ENCODE assay signal across 12 mouse cellular contexts in genomic region chr7:44343459-44344015, GRCm38 (mm10). TPM values are rescaled to one million over a fixed set of nuclear protein-coding genes. Genes with fewer than 3 reads are reported as not detected.
DNase-seq lines count a peak whose midpoint lies in the region; ATAC-seq and TF ChIP-seq lines count a peak whose summit lies in the region.
"Had no signal": no experiment of that assay in that cellular context is flagged by ENCODE, and none has a peak within 500 bp of the region (broad histone marks: within the 10 kb centered on the region; RNA-seq: fewer than 3 reads in every experiment).

No protein-coding gene starts in this region.

- peak; percentile 28; the same call in 1 of the 2 replicates for ATAC-seq in heart, embryonic 11.5 days (replicated peaks; ENCODE audit: insufficient number of reproducible peaks, low FRiP score, low TSS enrichment)
- peak; percentile 38; the same call in 1 of the 2 replicates for ATAC-seq in stomach, embryonic 14.5 days (ENCODE audit: insufficient number of reproducible peaks, insufficient read depth, low FRiP score, low read depth)
- no peak for ATAC-seq in stomach, postnatal 0 days (ENCODE audit: low FRiP score, low TSS enrichment)
- ATAC-seq in stomach, embryonic 16.5 days (ENCODE audit: insufficient read depth, low FRiP score): peak; percentile 26; the same call in 1 of the 2 replicates

- no peak for DNase-seq in heart, postnatal 25 days (ENCODE audit: low spot score)
- DNase-seq in kidney, postnatal 4 days: peak; percentile 28 to 59
- no peak for DNase-seq in kidney, adult 8-10 months
- DNase-seq in stomach, postnatal 0 days (ENCODE audit: low spot score): no peak
- no peak for DNase-seq in gastrocnemius, adult 18-20 months (ENCODE audit: low spot score)

- H3K27ac ChIP-seq in heart, embryonic 11.5 days (ENCODE audit: low read depth, low read length): no peak overlapping the region
- H3K27ac ChIP-seq in stomach, embryonic 14.5 days (ENCODE audit: low read length): no peak overlapping the region
- H3K27ac ChIP-seq in stomach, postnatal 0 days (replicated peaks): no peak overlapping the region
- H3K27ac ChIP-seq in stomach, embryonic 16.5 days (ENCODE audit: low read length): no peak overlapping the region
- H3K27ac ChIP-seq: hindbrain, embryonic 12.5 days; limb, embryonic 15.5 days had no signal

- H3K9me3 ChIP-seq in heart, embryonic 11.5 days (replicated peaks; ENCODE audit: control insufficient read depth, low read length): no peaks in the 10 kb centered on the region
- H3K9me3 ChIP-seq in stomach, embryonic 14.5 days (ENCODE audit: control insufficient read depth, low read depth, low read length): no peaks in the 10 kb centered on the region
- H3K9me3 ChIP-seq in stomach, postnatal 0 days (ENCODE audit: control insufficient read depth, low read length): no peaks in the 10 kb centered on the region
- no peaks in the 10 kb centered on the region for H3K9me3 ChIP-seq in stomach, embryonic 16.5 days (replicated peaks; ENCODE audit: control insufficient read depth, low read length)
- H3K9me3 ChIP-seq: hindbrain, embryonic 12.5 days; limb, embryonic 15.5 days; megakaryocyte, embryonic 14.5 days had no signal

- WGBS in heart, embryonic 11.5 days (ENCODE audit: insufficient replicate concordance): 10% methylated on average over 11 of the region's 11 CpGs
- WGBS in stomach, embryonic 14.5 days: 18% methylated on average over 11 of the region's 11 CpGs
- WGBS in stomach, postnatal 0 days: 32% methylated on average over 11 of the region's 11 CpGs
- 23% methylated on average over 11 of the region's 11 CpGs for WGBS in stomach, embryonic 16.5 days

- peak overlapping the region; percentile 10; the same call in 1 of the 2 replicates for H3K9ac ChIP-seq in heart, embryonic 11.5 days (ENCODE audit: low read depth, low read length)
- H3K9ac ChIP-seq in stomach, embryonic 14.5 days (replicated peaks; ENCODE audit: low read depth, low read length): no peak overlapping the region
- H3K9ac ChIP-seq in stomach, postnatal 0 days (ENCODE audit: low read length): no peak overlapping the region
- H3K9ac ChIP-seq in stomach, embryonic 16.5 days (ENCODE audit: low read length): no peak overlapping the region
- H3K9ac ChIP-seq: limb, embryonic 15.5 days had no signal

- intact Hi-C loops in heart, postnatal 25 days (cut with DNase I): no loop called here

- peaks cover 56% of the 10 kb centered on the region for H3K27me3 ChIP-seq in heart, embryonic 11.5 days (ENCODE audit: control insufficient read depth, insufficient read depth, low read length)
- 0 out of 2 replicates have a peak, but pooled peaks cover 2% of the 10 kb centered on the region for H3K27me3 ChIP-seq in stomach, embryonic 14.5 days (ENCODE audit: control insufficient read depth, insufficient read depth, low read length)
- no peaks in the 10 kb centered on the region for H3K27me3 ChIP-seq in stomach, postnatal 0 days (ENCODE audit: control insufficient read depth, insufficient read depth, low read length)
- peaks cover 2% of the 10 kb centered on the region; the same call in 1 of the 2 replicates for H3K27me3 ChIP-seq in stomach, embryonic 16.5 days (ENCODE audit: control insufficient read depth, insufficient read depth, low read length)

- no peak overlapping the region; the same call in 1 of the 2 replicates for H3K4me2 ChIP-seq in heart, embryonic 11.5 days
- H3K4me2 ChIP-seq in stomach, embryonic 14.5 days (replicated peaks; ENCODE audit: low read depth, low read length): no peak overlapping the region
- H3K4me2 ChIP-seq in stomach, postnatal 0 days (replicated peaks; ENCODE audit: low read depth): no peak overlapping the region
- H3K4me2 ChIP-seq in stomach, embryonic 16.5 days (ENCODE audit: low read depth, low read length): no peak overlapping the region
- H3K4me2 ChIP-seq: hindbrain, embryonic 12.5 days; limb, embryonic 15.5 days had no signal

- TF ChIP-seq CTCF in stomach, postnatal 0 days (IDR thresholded peaks at IDR 0.05; ENCODE audit: low read depth): no peak

- H3K4me1 ChIP-seq in heart, embryonic 11.5 days (ENCODE audit: control insufficient read depth, insufficient read depth, low read length): peaks cover 5% of the 10 kb centered on the region; the same call in 1 of the 2 replicates
- H3K4me1 ChIP-seq in stomach, embryonic 14.5 days (ENCODE audit: control insufficient read depth, insufficient read depth, low read length): no peaks in the 10 kb centered on the region
- no peaks in the 10 kb centered on the region for H3K4me1 ChIP-seq in stomach, postnatal 0 days (replicated peaks; ENCODE audit: control insufficient read depth, insufficient read depth)
- H3K4me1 ChIP-seq in stomach, embryonic 16.5 days (ENCODE audit: control insufficient read depth, insufficient read depth, low read length): no peaks in the 10 kb centered on the region
- H3K4me1 ChIP-seq: hindbrain, embryonic 12.5 days had no signal

- H3K4me3 ChIP-seq in heart, embryonic 11.5 days (ENCODE audit: low read depth, low read length): no peak overlapping the region
- H3K4me3 ChIP-seq in stomach, embryonic 14.5 days (ENCODE audit: low read depth, low read length): no peak overlapping the region
- H3K4me3 ChIP-seq in stomach, postnatal 0 days (ENCODE audit: low read depth, low read length): no peak overlapping the region
- no peak overlapping the region for H3K4me3 ChIP-seq in stomach, embryonic 16.5 days (replicated peaks; ENCODE audit: low read length)
- H3K4me3 ChIP-seq: hindbrain, embryonic 12.5 days; limb, embryonic 15.5 days had no signal

- TF ChIP-seq EP300 in stomach, postnatal 0 days (optimal IDR thresholded peaks at IDR 0.05): no peak

- H3K36me3 ChIP-seq in heart, embryonic 11.5 days (ENCODE audit: control insufficient read depth, insufficient read depth, low read length): no peaks in the 10 kb centered on the region
- no peaks in the 10 kb centered on the region for H3K36me3 ChIP-seq in stomach, embryonic 14.5 days (ENCODE audit: control insufficient read depth, insufficient read depth, low read length)
- H3K36me3 ChIP-seq in stomach, postnatal 0 days (ENCODE audit: control insufficient read depth, insufficient read depth, low read length): no peaks in the 10 kb centered on the region
- H3K36me3 ChIP-seq in stomach, embryonic 16.5 days (ENCODE audit: control insufficient read depth, insufficient read depth, low read length): no peaks in the 10 kb centered on the region

RNA-seq across cellular contexts. Expression of gene Shank1, which starts 33.5 kb away (rescaled TPM):
- polyA plus RNA-seq in heart, embryonic 11.5 days (2014; fragmentation: Nextera tagmentation; extraction: Ambion mirVana): 1.1 and 1.3 TPM in 2 replicates
- total RNA-seq in heart, postnatal 25 days (2021): 1 to 10 TPM; 1.6 to 2.0 TPM
- polyA plus RNA-seq in stomach, embryonic 14.5 days (2014; fragmentation: Nextera tagmentation; extraction: Ambion mirVana): 4.2 and 4.5 TPM in 2 replicates
- polyA plus RNA-seq in stomach, postnatal 0 days (2015; fragmentation: Nextera tagmentation; extraction: Ambion mirVana): 0.53 and 0.61 TPM in 2 replicates
- polyA plus RNA-seq in stomach, embryonic 16.5 days (2015; fragmentation: Nextera tagmentation; extraction: Ambion mirVana): 1.7 TPM in 2 replicates
- under 1 TPM; 0.25 to 0.36 TPM for total RNA-seq in gastrocnemius, adult 18-20 months (2021)

RNA-seq across cellular contexts. Expression of gene Clec11a, which starts 36.8 kb away (rescaled TPM):
- polyA plus RNA-seq in heart, embryonic 11.5 days (2014; fragmentation: Nextera tagmentation; extraction: Ambion mirVana): 0.65 and 0.84 TPM in 2 replicates
- 1 to 10 TPM in 1 of 2 experiments, under 1 TPM in 1; 0.87 to 1.0 TPM for total RNA-seq in heart, postnatal 25 days (2021)
- polyA plus RNA-seq in stomach, embryonic 14.5 days (2014; fragmentation: Nextera tagmentation; extraction: Ambion mirVana): 4.2 and 4.9 TPM in 2 replicates
- polyA plus RNA-seq in stomach, postnatal 0 days (2015; fragmentation: Nextera tagmentation; extraction: Ambion mirVana): 11.1 and 11.4 TPM in 2 replicates
- polyA plus RNA-seq in stomach, embryonic 16.5 days (2015; fragmentation: Nextera tagmentation; extraction: Ambion mirVana): 6.1 and 7.4 TPM in 2 replicates
- total RNA-seq in gastrocnemius, adult 18-20 months (2021): 1 to 10 TPM in 1 of 2 experiments, under 1 TPM in 1; 0.84 to 1.3 TPM

RNA-seq across cellular contexts. Expression of gene Syt3, which starts 40.4 kb away (rescaled TPM):
- polyA plus RNA-seq in heart, embryonic 11.5 days (2014; fragmentation: Nextera tagmentation; extraction: Ambion mirVana): 0.32 and 0.59 TPM in 2 replicates
- 1 to 10 TPM; 1.3 to 2.2 TPM for total RNA-seq in heart, postnatal 25 days (2021)
- 1.6 and 2.0 TPM in 2 replicates for polyA plus RNA-seq in stomach, embryonic 14.5 days (2014; fragmentation: Nextera tagmentation; extraction: Ambion mirVana)
- polyA plus RNA-seq in stomach, postnatal 0 days (2015; fragmentation: Nextera tagmentation; extraction: Ambion mirVana): 1.2 and 1.4 TPM in 2 replicates
- 1.3 and 1.5 TPM in 2 replicates for polyA plus RNA-seq in stomach, embryonic 16.5 days (2015; fragmentation: Nextera tagmentation; extraction: Ambion mirVana)
- 1 to 10 TPM; 3.4 to 4.8 TPM for total RNA-seq in gastrocnemius, adult 18-20 months (2021)
- polyA plus RNA-seq: CD4-positive, CD25-positive, alpha-beta regulatory T cell, adult 4 months had no signal

RNA-seq across cellular contexts. Expression of gene 1700008O03Rik, which starts 42.1 kb away (rescaled TPM):
- polyA plus RNA-seq in heart, embryonic 11.5 days (2014; fragmentation: Nextera tagmentation; extraction: Ambion mirVana): 0.65 and 1.0 TPM in 2 replicates
- total RNA-seq in heart, postnatal 25 days (2021): under 1 TPM; 0.28 to 0.62 TPM
- polyA plus RNA-seq in stomach, embryonic 14.5 days (2014; fragmentation: Nextera tagmentation; extraction: Ambion mirVana): 1.2 and 1.3 TPM in 2 replicates
- 0.68 and 0.75 TPM in 2 replicates for polyA plus RNA-seq in stomach, postnatal 0 days (2015; fragmentation: Nextera tagmentation; extraction: Ambion mirVana)
- polyA plus RNA-seq in stomach, embryonic 16.5 days (2015; fragmentation: Nextera tagmentation; extraction: Ambion mirVana): 0.84 and 1.2 TPM in 2 replicates
- under 1 TPM in 1 of 2 experiments, not detected in 1; 0.25 TPM for total RNA-seq in gastrocnemius, adult 18-20 months (2021)
- polyA plus RNA-seq: CD4-positive, CD25-positive, alpha-beta regulatory T cell, adult 4 months had no signal

Comparison
In these comparisons a context has a peak if more than half of its experiments do, and no peak if none do; other contexts are left out.
1. DNase-seq: peak in kidney, postnatal 4 days (2 of 2); none in heart, postnatal 25 days (single experiment), kidney, adult 8-10 months (0 of 2), stomach, postnatal 0 days (single experiment) and gastrocnemius, adult 18-20 months (single experiment).